Mouse (Mus musculus): ENCODE data around the gene Cfap221.

GRCm38 (mm10) chr1:120027693-120028092 lies 30.7 kb upstream of the Cfap221 start:
- TF ChIP-seq CTCF (IDR thresholded peaks at IDR 0.05; ENCODE audit: low read depth, low read length): no peak
- TF ChIP-seq POLR2A (IDR thresholded peaks at IDR 0.05; ENCODE audit: insufficient read depth, low read length): no peak
- no peak for TF ChIP-seq EP300 (IDR thresholded peaks at IDR 0.05; ENCODE audit: insufficient read depth, low read depth, low read length)
